Mouse (Mus musculus): ENCODE data around the gene Matn3.
A peak's percentile ranks its signal among the peaks of the same experiment; 100 is the strongest.

Matn3 gene

DNA sequence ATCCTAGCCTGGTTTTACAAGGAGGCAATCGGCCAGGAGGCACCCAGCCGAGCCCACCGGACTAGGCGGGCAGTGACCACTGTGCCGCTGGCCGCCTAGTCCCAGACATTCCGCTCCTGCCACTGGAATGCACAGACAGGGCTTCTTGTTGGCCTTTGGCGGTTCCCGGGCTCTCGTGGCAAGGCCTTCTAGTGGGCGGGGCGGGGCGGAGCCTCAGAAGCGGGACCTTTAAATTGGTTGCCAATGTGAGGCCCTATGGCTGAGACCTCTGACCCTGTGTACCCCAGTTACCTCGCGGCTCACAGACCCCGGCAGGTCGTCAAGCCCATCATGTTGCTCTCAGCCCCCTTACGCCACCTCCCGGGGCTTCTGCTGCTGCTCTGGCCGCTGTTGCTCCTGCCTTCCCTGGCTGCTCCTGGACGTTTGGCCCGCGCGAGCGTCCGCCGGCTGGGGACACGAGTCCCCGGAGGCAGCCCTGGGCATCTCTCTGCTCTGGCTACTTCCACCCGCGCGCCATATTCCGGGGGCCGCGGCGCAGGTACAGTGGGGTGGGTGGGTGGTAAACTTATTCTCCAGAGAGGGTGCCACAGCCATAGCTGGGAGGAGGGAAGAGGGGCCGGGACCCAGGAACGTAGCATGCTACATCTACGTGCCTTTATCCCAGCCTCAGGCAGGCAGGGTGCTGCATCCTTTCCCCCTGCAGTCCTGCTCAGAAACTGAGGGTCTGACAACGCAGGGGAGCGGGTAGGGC is at the start of gene Matn3:
Matn3 (plus strand) TSS at position 216 of the 751 bp plus-strand sequence.
- no peak for DNase-seq (ENCODE audit: low spot score)

DNA sequence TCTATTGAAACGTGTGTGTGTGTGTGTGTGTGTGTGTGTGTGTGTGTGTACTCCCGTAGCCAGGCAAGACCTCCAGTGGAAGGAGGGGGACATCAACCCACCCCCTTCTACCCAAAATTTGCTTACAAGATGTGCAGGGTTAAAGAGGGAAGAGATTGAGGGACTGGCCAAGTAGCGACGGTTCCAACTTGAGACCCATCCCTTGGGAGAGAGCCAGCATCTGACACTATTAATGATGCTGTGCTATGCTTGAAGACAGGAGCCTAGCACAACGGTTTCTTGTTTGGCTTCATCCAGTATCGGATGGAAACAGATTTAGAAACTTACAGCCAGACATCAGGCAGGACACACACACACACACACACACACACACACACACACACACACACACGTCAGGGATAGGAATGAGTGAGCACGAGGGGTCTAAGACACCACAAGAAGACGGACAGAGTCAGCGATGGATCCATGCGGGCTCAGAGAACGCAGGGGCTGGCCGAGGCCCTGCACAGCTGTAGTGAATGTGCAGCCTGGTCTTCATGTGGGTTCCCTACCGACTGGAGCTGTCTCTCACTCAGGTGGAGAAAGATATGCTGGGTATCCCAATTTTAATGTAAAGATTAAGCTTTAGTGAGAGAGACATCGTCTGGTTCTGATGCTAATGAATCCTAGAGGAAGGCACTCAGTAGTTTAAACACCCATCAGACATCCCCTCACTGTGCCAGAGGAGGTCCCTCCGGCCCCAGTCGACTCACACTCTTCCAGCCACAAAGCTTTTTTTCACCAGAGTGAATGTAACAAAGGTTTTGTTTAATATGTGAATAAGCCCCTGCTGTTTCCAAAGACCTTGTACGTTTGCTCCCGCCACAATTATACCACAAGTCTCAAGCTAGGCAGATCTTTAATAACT is 48.6 kb upstream of the Matn3 start:
- DNase-seq (ENCODE audit: low spot score), result no peak

DNA sequence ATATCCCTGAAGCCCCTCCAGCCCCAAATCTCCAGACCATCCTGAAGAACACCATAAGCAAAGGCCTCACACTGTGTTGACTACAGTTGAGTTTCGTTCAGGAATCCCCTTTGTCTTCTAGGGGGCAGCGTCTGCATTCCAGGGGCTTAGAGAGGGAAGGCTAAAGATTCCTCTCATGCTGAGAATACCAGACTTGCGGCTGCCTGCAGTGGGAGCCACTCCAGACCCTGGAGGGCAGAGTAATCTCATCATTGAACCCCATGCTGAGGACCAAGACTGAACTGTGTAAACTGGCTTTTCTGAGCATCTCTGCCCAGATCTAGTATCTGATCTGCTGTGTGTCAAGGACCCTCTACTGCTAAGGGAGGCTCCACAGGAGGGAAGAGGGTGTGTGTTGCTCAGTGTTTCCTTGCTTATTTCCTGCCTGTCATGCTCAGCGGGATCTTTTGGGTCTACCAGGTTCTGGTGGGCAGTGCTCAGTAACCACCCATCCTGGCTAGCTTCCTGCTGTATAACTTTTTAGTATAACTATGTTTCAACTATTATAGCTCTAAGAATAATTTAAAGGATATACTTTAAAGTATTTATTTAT is 47.5 kb upstream of the Matn3 start:
- no peak for DNase-seq (ENCODE audit: low spot score)

DNA sequence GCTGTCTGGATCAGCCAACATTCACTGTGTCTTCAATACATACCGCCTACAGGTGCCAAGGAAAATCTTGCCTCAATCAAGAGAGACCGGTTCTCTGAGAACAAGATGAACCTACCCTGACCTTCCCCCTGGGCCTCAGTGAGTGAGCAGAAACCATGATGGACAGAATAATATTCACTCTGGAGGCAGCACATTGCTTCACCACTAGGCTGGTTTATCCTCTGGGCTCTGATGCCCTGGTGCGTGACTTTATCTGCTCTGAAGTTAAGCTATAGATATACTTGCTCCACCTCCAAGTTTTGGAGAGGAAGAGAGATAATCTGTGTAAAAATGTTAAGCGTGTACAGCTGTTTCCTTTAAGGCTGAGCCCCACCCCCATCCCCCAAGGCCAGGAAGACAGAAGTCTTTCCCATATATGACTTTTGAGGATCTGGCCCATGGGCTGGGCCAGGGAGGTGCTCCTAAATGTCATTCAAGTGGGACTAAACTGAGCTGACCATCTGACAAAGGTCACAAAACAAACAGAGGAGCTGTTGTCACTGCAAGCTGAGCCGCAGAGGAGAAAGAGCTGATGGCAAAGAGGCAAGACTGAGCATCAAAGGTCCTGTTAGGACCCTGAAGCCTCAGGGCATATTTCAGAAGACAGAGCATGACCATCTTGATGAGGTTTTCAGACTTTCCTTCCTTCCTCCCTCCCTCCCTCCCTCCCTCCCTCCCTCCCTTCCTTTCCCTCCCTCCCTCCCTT is 46.6 kb upstream of the Matn3 start:
- no peak for DNase-seq (ENCODE audit: low spot score)

DNA sequence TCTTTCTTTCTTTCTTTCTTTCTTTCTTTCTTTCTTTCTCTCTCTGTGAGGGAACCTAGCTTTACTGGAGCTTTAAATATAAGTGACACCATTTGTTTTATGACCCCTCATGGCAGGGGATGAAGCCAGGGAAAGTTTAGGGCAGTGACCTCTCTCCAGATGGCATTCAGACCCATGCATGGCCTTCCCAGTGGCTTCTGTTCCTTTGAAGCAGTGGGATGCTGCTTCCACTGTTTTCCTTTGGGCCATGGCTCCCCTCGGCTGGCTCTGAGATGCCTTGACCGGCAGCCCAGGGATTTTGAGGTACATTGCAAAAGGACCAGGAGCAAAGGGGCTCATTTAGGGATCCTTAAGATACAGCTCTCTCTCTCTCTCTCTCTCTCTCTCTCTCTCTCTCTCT is 45.8 kb upstream of the Matn3 start:
- DNase-seq (ENCODE audit: low spot score), result no peak

DNA sequence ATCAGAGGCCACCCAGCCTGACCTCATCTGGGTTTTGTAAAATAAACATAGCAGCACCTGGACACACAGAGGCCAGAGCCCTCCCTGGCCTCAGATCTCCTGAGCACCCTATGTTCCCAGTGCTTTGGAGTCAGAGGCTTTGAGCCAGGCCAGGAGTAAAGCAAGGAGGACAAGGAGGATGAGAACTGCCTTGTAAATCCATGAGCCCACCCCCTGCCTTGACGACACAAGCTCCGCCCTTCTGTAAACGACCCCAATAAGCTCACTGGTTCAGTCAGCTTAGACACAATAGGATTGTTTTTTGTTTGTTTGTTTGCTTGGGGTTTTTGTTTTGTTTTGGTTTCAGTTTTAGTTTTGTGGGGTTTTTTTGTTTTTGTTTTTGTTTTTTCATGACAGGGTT is 45.2 kb upstream of the Matn3 start:
- no peak for DNase-seq (ENCODE audit: low spot score)

DNA sequence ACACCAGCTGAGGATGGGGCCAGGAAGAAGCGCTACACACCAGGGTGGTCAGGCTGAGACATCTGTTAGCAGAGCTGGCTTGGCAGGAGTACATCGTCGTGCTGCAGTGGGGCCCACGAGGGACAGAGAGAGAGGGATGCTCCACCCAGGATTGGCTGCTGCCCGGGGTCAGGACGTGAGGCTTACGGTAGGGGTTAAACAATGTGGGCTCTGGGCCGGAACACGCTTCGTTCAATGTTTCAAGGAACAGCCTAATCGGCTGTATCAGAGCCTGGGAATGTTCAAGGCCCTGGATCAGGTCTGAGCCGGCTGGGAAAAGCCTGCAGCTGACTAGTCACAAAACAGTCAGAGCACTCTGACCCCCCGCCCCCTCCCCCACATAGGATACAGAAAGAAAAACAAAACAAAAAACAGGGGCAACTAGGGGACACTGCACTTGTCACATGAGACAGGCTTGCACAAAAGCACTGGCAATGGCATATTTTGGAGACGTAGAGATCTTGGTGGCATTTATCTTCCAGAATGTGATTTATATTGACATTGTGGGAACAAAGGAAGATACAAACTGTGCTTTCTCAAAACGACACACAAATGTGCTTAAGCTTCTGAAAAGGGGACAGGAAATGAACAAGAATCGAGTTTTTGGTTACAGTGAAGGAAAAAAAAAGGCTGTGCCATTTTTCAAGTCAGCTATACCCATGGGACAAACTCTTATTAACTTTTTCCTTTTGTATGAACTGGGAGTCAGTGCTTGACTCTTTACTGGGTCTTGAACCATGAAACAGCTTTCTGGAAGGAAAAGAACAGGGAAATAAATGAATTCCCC is 34.7 kb upstream of the Matn3 start:
- DNase-seq (ENCODE audit: low spot score), result no peak

DNA sequence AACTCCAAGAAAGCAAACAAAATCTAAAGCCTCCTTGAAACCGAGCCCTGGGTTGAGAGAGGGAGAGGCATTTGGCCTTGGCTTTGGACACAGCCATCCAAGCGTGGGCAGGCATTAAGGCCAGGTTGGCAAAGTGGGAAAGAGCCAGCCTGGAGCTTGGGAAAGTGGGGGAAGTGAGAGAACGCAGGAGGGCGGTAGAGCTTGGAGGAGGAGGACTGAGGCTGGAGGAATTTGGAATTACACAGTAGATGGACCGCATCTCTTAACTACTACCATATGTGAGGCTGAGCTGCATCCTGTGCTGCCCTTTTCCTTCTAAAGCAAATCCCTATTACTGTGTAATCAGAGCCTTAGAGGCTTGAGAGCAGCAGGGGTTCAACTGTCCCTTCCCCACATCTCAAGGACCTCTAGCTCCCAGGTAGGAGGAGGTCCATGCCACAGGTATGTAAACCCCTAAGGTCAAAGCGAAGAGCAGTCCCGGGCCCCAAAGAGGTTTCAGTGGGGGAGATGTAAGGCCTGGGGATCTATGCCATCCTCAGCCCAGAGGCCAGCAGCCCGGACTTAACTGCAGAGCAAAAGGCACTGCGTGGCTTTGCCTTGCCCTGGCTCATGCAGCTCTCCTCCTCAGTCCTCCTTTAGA is 33.9 kb upstream of the Matn3 start:
- DNase-seq (ENCODE audit: low spot score), result no peak

DNA sequence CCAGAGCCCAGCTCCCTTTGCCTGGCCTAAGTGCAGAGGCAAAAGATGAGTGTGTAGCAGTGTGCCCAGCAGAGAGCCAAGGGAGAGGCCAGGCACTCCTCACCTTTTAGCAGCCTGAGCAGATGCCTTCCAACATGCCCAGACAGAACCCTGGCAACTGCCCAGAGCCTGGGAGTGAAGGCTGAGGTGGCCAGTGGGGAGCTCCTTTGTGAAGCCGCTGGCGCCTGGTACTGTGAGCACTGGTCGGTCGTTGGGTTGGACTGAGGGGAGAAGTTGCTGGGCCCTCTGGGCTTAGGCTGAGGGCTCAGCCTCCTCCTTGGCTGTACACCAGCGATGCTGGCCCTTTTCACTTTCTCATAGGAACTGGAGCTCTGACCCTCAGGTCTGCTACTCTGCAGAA is 31.4 kb upstream of the Matn3 start:
- DNase-seq (ENCODE audit: low spot score), result peak; percentile 37

DNA sequence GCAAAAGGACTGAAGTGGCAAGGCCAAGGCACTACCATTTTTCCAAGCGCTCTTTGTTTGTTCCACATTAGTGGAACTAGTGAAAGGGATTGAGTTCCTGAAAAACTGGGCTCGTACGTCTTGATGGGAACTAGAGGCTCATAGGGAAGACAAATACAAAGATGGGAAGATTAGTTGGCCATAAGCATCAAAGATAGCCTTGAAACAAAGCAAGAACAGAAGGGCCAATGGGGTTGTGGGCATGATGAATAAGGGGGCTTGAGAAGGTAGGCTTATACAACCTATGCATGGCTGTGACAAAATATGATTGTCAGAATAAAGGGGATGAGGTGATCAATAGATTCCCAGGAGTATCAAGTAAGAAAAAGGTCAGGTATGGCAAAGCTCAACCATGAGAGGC is 28.5 kb upstream of the Matn3 start:
- DNase-seq (ENCODE audit: low spot score), result no peak

DNA sequence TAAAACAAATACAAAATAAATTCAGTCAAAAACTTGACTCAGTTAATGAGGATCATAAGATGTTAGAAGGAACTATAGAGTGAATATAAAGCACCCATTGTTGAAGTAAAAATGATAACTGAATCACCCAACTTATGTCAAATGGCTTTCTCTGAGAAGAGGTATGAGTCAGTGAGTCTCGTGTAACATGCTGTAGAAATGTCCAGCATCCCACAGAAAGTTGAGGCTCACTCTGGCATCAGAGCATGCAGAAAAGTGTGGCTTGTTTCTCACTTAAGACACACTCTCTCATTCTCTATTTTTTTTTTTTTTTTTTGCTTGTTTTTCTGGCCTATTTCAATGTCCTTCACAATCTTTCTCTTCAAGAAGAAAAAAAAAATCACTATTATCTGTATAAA is 26.7 kb upstream of the Matn3 start:
- DNase-seq (ENCODE audit: low spot score), result no peak

DNA sequence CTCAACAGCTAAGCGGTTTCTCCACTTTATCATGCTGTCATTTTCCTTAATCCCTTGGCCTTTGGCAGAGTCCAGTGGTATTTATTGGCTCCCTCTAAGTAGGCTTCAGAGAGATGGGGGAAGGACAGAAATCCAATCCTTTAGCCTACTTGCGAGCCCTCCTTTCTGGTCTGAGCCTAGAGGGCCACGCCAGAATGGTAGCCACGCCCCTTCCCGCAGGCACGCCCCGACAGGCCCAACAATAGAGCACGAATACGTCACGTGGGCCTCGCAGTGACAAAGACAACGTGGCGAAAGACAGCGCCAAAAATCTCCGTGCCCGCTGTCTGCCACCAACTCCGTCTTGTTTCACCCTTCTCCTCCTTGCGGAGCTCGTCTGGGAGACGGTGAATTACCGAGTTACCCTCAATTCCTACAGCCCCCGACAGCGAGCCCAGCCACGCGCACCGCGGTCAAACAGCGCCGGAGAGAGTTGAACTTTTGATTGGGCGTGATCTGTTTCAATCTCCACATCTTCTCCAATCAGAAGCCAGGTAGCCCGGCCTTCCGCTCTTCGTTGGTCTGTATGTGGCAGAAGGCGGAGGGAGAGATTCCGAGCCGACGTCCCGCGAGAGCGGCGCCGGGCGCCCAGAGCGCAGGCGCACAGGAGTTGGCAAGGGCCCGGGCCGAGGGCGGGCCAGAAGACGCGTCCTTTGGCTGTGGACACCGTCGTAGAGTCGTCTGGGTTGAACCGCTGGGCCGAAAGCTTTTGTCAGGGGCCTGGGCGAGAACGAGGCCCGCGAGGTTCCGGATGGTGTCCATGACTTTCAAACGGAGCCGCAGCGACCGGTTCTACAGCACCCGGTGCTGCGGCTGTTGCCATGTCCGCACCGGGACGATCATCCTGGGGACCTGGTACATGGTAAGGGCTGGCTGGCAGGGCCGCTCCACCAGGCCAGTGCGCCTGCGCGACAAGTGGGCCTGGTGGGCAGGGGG is 26.0 kb upstream of the Matn3 start, which contains the start of gene Laptm4a:
Laptm4a (plus strand) TSS at position 271 of the 975 bp plus-strand sequence.
- peak; percentile 83 for DNase-seq (ENCODE audit: low spot score)

DNA sequence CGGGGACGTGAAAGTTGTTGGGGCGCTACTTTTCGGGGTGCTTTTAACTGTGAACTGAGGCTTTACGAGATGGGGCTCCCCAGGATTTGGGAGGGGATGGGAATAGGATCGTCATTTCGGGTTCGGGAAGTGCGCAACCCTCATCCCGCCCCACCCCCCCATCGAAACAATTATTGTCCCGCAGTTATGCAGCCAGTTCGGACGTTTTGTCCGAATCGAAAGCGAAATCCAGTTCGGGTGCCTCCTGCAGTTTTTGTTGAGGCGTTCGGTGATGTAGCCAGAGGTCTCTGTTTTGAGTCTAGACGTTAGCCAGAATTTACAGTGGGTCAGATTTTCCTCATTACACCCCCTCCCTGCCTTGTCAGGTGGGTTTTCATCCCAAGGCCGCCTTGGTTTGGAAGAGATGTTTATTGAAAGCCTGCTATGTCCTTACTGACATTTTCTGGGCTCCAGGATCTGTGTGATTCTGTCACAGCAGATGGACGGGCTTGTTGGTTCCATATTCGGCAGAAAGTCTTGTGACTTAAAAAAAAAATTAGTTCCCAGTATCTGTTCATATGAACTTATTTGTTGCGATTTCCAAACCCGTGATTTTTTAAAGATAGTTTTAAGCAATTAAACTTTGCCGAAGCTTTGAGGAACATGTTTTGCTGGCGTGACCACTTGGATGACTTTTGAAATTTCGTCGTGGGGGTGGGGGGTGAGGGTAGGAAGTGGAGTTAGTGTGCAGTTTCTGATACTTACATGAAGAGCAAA is 25.2 kb upstream of the Matn3 start:
- DNase-seq (ENCODE audit: low spot score), result no peak

DNA sequence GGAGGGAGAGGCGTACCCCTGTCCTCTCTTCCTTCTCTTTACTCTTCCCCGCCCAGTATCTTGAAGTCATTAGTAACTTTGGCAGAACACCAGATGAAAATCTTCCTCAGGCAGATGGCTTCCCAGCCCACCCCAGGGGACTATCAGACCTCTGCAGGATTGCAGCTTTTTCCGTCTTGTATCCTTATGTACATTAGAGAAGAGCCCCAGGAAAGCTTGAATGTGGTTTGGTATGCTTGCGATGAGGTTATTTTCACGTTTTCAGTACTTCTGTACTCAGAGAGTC is 24.7 kb upstream of the Matn3 start:
- DNase-seq (ENCODE audit: low spot score), result no peak

DNA sequence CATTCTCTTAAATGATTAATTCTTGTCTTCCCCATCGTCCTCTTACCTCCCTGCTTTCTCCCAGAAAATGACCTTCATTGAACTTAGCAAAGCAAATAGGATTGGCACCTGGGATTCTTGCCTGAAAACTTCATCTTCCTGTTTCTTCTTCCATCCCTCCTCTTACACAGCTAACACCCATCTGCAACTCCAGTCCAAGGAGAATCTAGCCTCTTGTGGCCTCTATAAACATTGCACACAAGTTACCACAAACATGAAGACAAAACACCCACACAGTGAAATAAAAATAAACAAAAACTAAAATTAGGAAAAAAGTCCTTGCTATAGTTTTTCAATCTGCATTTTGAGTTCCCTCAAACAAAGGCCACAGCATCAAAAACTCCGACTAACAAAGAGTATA is 24.1 kb upstream of the Matn3 start:
- no peak for DNase-seq (ENCODE audit: low spot score)

DNA sequence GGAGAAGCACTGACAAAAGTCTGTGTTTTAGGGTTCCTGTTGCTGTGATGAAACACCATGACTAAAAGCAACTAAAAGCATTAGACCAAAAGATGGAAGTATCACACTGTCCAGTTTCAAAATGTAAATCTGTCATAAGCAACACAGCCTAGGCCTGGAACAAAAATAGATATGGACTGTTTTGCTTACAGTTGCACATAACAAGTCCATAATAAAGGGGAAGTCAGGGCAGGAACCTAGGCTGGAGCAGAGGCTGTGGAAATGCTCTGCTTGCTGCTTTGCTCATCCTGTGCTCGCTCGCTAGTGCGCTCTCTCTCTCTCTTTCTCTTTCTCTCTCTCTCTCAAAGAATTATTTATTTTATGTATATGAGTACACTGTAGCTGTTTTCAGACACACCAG is 20.1 kb upstream of the Matn3 start:
- DNase-seq (ENCODE audit: low spot score), result no peak

DNA sequence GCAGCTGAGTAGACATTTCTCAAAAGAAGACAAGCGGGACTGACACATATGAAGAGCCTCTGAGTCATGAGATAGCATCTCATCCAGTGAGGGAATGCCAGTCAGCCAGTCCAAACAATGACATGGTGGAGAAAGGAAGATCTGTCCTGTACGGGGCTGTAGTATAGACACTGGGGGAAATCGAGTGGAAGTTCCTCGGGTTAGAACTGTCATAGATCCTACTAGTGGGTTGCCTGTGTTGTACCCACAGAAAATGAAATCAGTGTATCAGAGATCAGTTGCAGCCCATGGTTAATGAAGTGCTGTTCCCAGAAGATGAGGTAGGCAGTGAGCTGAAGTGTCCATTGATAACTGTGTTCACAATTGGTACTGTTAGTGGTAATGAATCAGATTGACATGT is 19.0 kb upstream of the Matn3 start:
- no peak for DNase-seq (ENCODE audit: low spot score)

DNA sequence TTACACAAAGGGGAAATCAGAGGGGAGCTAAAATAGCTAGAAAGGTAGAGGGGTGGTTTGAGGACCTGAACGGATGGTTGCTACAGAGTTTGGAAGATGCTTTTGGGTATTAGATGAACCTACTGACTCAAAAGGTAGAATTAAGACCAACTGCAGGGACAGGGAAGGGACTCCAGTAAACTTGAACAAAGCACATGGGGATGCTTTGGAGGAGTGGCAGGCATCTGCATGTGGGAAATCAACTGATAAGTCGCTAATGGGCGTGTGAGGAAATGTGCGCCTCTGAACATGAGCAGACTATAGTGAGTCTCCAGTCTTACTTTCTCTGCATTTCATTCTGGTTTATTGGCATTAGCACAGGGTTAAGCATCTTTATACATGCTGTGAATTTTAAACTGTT is 16.6 kb upstream of the Matn3 start:
- no peak for DNase-seq (ENCODE audit: low spot score)

DNA sequence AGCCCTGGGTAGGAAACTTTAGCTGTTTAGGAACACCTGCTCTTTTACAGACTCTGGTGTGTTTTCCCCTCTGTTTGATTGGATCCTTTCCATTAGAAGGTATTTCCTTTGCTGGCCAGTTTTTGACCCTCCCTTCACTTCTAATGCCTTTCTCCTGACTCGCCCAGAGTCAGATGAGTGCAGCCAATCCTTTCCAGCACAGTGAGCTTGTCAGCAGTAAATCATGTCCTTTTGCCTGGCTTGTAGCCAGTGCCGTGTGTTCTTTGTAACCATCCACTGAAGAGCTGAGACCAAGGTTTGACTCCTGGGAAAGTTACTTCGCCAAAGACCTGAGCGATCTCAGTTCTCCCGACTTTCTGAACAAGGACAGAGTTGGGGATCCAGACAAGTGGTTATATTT is 12.4 kb upstream of the Matn3 start:
- DNase-seq (ENCODE audit: low spot score), result peak; percentile 22
